Mouse (Mus musculus) small intestine, adult 2 months (tissue): Measurements from ENCODE around the gene Hspa5. TPM values are rescaled to one million over a fixed set of nuclear protein-coding genes. Genes with fewer than 3 reads are reported as not detected.
"Not testable (repeated sequence)": the region's sequence is repeated elsewhere in the genome, so short reads cannot be mapped to it uniquely, and the experiment has no call there.

Source experiments
- H3K27ac ChIP-seq: fragments of 200-500 bp; 2 replicates; pipeline ENCODE4 v1.5.1; 2012; ENCODE audit warnings: low read depth, low read length, control low read depth, inconsistent platforms; ENCODE audit not compliant: insufficient read depth
- H3K27me3 ChIP-seq: fragments of 200-500 bp; 2 replicates; pipeline ENCODE4 v1.6.1; 2012; ENCODE audit warnings: mild to moderate bottlenecking, moderate library complexity, low read length, inconsistent platforms; ENCODE audit not compliant: control insufficient read depth, insufficient read depth
- H3K36me3 ChIP-seq: fragments of 200-500 bp; 2 replicates; pipeline ENCODE4 v1.6.1; 2012; ENCODE audit warnings: mild to moderate bottlenecking, low read length, control low read depth, inconsistent platforms; ENCODE audit not compliant: control insufficient read depth, insufficient read depth
- H3K4me1 ChIP-seq: fragments of 200-500 bp; 2 replicates; pipeline ENCODE4 v1.6.1; 2012; ENCODE audit warnings: low read length, inconsistent platforms, mixed read lengths; ENCODE audit not compliant: control insufficient read depth, insufficient read depth, insufficient read length
- H3K4me3 ChIP-seq: fragments of 200-500 bp; 2 replicates; pipeline ENCODE4 v1.5.1; 2012; ENCODE audit warnings: low read depth, mild to moderate bottlenecking, control low read depth, inconsistent platforms, low read length, moderate library complexity
- CTCF ChIP-seq: fragments of 200-500 bp; IDR thresholded peaks from 2 replicates; pipeline ENCODE4 v1.5.1; 2012; ENCODE audit warnings: low read depth, mild to moderate bottlenecking, control low read depth, inconsistent platforms, low read length, moderate library complexity, mixed read lengths; ENCODE audit not compliant: insufficient replicate concordance, insufficient read length; ENCODE audit errors: extremely low read depth
- POLR2A ChIP-seq: fragments of 200-500 bp; IDR thresholded peaks from 2 replicates; pipeline ENCODE4 v1.6.1; 2012; ENCODE audit warnings: low read depth, mild to moderate bottlenecking, control low read depth, inconsistent platforms, low read length, moderate library complexity
- WGBS: fragments of 180-500 bp; shearing (Covaris S2); methylation state at CpG from one replicate; pipeline ENCODE4 v1.1.7; 2018; 5-methylcytosine and 5-hydroxymethylcytosine counted together
- polyA plus RNA-seq: library from polyadenylated mRNA; depleted of rRNA; stranded (reverse); fragments of >200 nt; gene quantifications from 2 replicates; pipeline ENCODE4 v1.2.3, GENCODE M21; 2012

The Hspa5 gene
- polyA plus RNA-seq, 1 experiment = 340 TPM

DNA sequence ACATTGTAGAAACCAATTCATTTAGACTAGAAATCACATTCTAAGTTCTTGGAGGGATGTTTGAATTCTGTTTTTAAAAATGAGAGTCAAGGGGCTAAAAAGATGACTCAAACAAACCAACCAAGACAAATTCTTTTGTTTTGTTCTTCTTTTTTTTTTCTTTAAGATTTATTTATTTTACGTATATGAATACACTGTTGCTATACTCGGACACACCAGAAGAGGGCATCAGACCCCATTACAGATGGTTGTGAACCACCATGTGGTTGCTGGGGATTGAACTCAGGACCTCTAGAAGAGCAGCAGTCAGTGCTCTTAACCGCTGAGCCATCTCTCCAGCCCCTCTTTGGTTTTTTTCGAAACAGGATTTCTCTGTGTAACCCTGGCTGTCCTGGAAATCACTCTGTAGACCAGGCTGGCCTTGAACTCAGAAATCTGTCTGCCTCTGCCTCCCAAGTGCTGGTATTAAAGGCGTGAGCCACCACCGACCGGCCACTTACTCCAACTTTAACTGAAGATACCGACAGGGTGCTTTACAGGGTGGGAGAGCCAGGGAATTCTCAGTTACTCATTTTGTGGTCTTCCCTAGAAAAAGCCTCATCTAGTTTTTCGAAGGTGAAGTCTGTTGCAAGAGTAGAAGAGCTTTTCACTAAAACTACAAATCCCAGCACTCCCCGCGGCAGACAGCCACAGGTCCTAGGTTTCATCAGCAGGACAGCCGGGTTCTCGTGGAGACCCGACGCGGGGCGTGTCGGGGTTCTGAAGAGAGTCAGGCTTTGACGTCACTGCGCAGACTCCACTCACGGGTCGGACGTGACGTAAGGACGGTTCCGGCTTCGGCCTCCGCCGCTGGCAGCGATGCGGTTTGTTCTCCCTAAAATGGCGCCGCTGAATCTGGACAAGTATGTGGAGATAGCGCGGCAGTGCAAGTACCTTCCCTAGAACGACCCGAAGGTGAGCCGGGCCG lies 30.0 kb downstream of the Hspa5 start:
- H3K36me3 ChIP-seq = peaks cover 10% of the 10 kb centered on the region
- no peak for TF ChIP-seq CTCF
- TF ChIP-seq POLR2A = peak; percentile 72
- no peaks in the 10 kb centered on the region for H3K27me3 ChIP-seq
- H3K4me3 ChIP-seq = peak overlapping the region; percentile 81
- H3K4me1 ChIP-seq = peaks cover 2% of the 10 kb centered on the region
- WGBS = 6% methylated on average over 39 of the region's 39 CpGs
- H3K27ac ChIP-seq = peak overlapping the region; percentile 75

DNA sequence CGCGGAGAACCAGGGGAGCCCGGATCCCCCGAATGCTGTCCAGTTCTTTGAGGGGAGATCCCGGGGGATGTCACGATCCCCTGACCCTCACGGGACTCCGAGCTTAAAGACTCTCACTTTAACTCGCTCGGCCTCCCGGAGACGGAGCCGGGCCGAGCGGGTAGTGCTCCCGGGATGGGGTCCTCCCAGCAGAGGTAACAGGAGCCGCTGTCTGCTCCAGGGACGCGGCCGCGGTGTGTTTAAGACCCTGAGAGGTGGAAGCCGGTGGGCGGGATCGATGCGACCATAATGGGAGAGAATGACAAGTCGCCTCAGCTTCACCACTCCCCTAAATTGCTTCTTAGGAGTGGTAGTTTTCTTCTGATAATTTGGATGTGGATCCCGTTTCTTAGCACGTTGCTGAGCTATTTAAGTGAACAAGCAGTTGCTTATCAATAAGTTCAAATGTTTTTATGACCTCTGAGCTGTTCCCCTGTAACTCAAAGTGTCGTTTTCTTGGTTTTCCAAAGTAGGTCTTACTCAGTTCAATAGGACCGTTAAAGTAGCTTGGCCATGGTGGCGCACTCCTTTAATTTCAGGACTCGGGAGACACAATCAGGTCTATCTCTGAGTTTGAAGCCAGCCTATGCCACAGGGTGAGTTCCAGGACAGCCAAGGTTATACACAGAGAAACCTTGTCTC lies 30.9 kb downstream of the Hspa5 start:
- under 1% methylated on average over 32 of the region's 32 CpGs for WGBS
- Histone ChIP-seq H3K36me3 (peaks cover 15% of the 10 kb centered on the region), H3K4me3 (peak overlapping the region; percentile 81), H3K27ac (peak overlapping the region; percentile 75)
- not testable (repeated sequence) for H3K27me3 ChIP-seq, H3K4me1 ChIP-seq

DNA sequence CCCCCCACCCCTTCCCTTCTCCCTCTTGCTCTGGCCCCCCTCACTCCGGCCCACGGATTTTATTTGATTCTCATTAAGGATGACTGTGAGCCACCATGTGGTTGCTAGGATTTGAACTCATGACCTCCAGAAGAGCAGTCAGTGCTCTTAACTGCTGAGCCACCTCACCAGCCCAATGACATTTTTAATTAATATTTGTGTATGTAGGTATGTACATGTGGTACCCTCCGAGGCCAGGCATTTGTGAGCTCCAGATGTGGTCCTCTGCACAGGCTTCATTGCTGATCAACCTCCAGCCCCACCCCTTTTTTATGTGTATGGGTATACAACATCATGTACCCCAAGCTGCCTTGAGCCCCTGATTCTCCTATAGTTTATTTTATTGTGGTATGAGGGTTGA lies 32.0 kb downstream of the Hspa5 start:
- peaks cover 21% of the 10 kb centered on the region for H3K36me3 ChIP-seq

DNA sequence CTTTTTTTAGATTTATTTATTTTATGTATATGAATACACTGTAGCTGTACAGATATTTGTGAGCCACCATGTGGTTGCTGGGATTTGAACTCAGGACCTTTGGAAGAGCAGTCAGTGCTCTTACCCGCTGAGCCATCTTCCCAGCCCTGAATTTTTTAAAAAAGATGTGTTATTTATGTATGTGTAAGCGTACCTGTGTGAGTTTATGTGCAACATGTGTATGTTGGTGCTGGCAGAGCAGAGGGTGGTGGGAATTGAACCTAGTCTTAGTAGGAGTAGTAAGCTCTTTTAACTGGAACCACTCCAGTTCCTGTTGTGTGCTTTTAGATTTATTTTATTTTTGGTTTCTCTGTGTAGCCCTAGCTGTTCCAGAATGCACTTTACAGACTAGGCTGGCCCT lies 32.4 kb downstream of the Hspa5 start:
- TF ChIP-seq POLR2A = no peak
- TF ChIP-seq CTCF = no peak
- Histone ChIP-seq H3K4me3 (no peak overlapping the region), H3K27me3 (no peaks in the 10 kb centered on the region), H3K27ac (no peak overlapping the region), H3K4me1 (peaks cover 2% of the 10 kb centered on the region), H3K36me3 (peaks cover 24% of the 10 kb centered on the region)
- 96% methylated on average over 2 of the region's 2 CpGs for WGBS

More for the DNA sequence above, 32.0 kb downstream of the Hspa5 start:
- H3K27me3 ChIP-seq = no peaks in the 10 kb centered on the region
- WGBS = 50% methylated on average over 3 of the region's 3 CpGs
- no peak overlapping the region for H3K4me3 ChIP-seq
- peaks cover 2% of the 10 kb centered on the region for H3K4me1 ChIP-seq
- H3K27ac ChIP-seq = no peak overlapping the region
- TF ChIP-seq CTCF = no peak
- TF ChIP-seq POLR2A = no peak

GRCm38 (mm10) chr2:34804815-34805214 lies 33.0 kb downstream of the Hspa5 start:
- Histone ChIP-seq H3K4me1 (peaks cover 2% of the 10 kb centered on the region), H3K36me3 (peaks cover 24% of the 10 kb centered on the region), H3K27me3 (no peaks in the 10 kb centered on the region), H3K4me3 (no peak overlapping the region), H3K27ac (no peak overlapping the region)
- WGBS = 38% methylated on average over 1 of the region's 1 CpGs
- TF ChIP-seq POLR2A (no peak), CTCF (no peak)

GRCm38 (mm10) chr2:34805364-34805950 lies 33.7 kb downstream of the Hspa5 start:
- peaks cover 27% of the 10 kb centered on the region for H3K36me3 ChIP-seq
- no peaks in the 10 kb centered on the region for H3K27me3 ChIP-seq
- H3K27ac ChIP-seq = no peak overlapping the region
- H3K4me1 ChIP-seq = peaks cover under 1% of the 10 kb centered on the region
- 85% methylated on average over 10 of the region's 10 CpGs for WGBS
- no peak for TF ChIP-seq CTCF
- no peak for TF ChIP-seq POLR2A
- H3K4me3 ChIP-seq = no peak overlapping the region

GRCm38 (mm10) chr2:34808057-34808456 lies 36.3 kb downstream of the Hspa5 start:
- 49% methylated on average over 2 of the region's 2 CpGs for WGBS
- Histone ChIP-seq H3K4me1 (no peaks in the 10 kb centered on the region), H3K4me3 (no peak overlapping the region), H3K27ac (no peak overlapping the region), H3K27me3 (no peaks in the 10 kb centered on the region), H3K36me3 (peaks cover 43% of the 10 kb centered on the region)
- TF ChIP-seq CTCF (no peak), POLR2A (no peak)
